Mouse (Mus musculus): ENCODE measurements around the gene Zbtb8b. TPM values are rescaled to one million over a fixed set of nuclear protein-coding genes. Genes with fewer than 3 reads are reported as not detected.
A peak's percentile ranks its signal among the peaks of the same experiment; 100 is the strongest.

Zbtb8b gene
- total and polyA plus RNA-seq, 2 experiments from 2014 or later: 9.7 to 12.9 TPM

GRCm38 (mm10) chr4:129451471-129452169, 11.0 kb upstream of the Zbtb8b start:
- no peaks in the 10 kb centered on the region for H3K27me3 ChIP-seq (ENCODE audit: insufficient read depth, low read length)
- ATAC-seq (no peak), DNase-seq (ENCODE audit: low spot score) (no peak)
- no peaks in the 10 kb centered on the region for H3K36me3 ChIP-seq (ENCODE audit: insufficient read depth, low read length)
- no peaks in the 10 kb centered on the region for H3K9me3 ChIP-seq (ENCODE audit: low read length)
- H3K27ac ChIP-seq: no peak overlapping the region
- TF ChIP-seq CTCF (IDR thresholded peaks at IDR 0.05; ENCODE audit: low read depth): no peak
- H3K4me3 ChIP-seq (ENCODE audit: low read length): no peak overlapping the region
- 81% methylated on average over 15 of the region's 15 CpGs for WGBS
- H3K4me2 ChIP-seq (ENCODE audit: low read depth, low read length): no peak overlapping the region
- H3K4me1 ChIP-seq (ENCODE audit: insufficient read depth, low read length): peaks cover 4% of the 10 kb centered on the region; the same call in 1 of the 2 replicates
- no peak overlapping the region for H3K9ac ChIP-seq (replicated peaks; ENCODE audit: low read length)

DNA sequence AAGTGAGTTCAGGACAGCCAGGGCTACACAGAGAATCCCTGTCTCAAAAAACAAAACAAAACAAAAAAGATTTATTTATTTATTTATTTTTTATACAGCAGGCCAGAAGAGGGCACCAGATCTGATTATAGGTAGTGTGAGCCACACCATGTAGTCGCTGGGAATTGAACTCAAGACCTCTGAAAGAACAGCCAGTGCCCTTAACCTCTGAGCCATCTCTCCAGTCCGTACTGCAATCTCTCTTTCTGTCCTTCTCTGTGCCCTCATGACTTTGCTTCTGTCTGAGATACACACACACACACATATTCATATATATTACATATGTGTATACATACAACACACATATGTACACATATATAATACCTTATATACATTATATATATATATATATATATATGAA, 10.2 kb upstream of the Zbtb8b start:
- Histone ChIP-seq H3K36me3 (ENCODE audit: insufficient read depth, low read length) (no peaks in the 10 kb centered on the region), H3K4me1 (ENCODE audit: insufficient read depth, low read length) (peaks cover 4% of the 10 kb centered on the region; the same call in 1 of the 2 replicates), H3K9ac (replicated peaks; ENCODE audit: low read length) (no peak overlapping the region), H3K4me2 (ENCODE audit: low read depth, low read length) (no peak overlapping the region), H3K27ac (no peak overlapping the region), H3K27me3 (ENCODE audit: insufficient read depth, low read length) (no peaks in the 10 kb centered on the region), H3K9me3 (ENCODE audit: low read length) (no peaks in the 10 kb centered on the region), H3K4me3 (ENCODE audit: low read length) (no peak overlapping the region)
- 76% methylated on average over 2 of the region's 2 CpGs for WGBS
- no peak for TF ChIP-seq CTCF (IDR thresholded peaks at IDR 0.05; ENCODE audit: low read depth)
- ATAC-seq (no peak), DNase-seq (ENCODE audit: low spot score) (no peak)

- H3K4me2 ChIP-seq (ENCODE audit: low read depth, low read length): no peak overlapping the region
- H3K9me3 ChIP-seq (ENCODE audit: low read length): no peaks in the 10 kb centered on the region
- 85% methylated on average over 6 of the region's 6 CpGs for WGBS
Observed at GRCm38 (mm10) chr4:129448713-129449112, 8.1 kb upstream of the Zbtb8b start.

DNA sequence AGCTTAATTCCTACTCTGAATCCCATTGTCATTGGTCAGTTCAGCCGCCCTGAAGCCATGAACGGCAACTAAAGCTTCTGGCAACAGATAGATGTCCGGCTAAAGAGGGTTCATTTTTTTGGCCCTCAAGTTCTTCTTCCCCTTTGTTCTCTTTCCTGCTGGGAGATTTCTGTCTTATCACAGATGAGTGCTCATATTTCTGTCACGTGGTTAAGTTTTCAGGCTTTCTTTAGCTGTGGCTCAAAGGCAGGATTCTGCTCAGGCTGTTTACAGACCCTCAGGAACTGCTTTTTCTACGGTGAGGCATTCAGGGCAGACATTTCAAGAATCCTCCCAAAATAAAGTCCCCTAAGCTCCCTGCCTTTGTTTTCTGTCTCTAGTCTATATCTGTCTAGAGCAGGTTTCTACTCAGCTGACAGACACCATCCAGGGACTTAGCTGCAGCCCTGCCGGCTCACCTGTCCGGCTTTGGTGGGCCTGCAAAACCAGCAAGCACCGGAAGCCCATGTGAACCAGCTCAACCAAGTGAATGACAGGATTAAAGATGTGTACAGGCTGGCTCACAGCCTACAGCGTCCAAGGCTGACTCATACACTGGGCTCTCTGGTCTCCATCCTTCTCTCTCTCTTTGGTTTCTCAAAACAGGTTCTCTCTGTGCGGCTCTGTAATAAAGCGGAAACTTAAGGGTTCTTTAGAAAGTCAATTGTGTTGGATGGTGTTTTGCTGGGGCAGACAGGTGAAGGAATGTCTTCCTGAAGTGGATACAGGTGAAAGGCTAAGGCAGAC, 7.3 kb upstream of the Zbtb8b start:
- H3K27me3 ChIP-seq (ENCODE audit: insufficient read depth, low read length): no peaks in the 10 kb centered on the region
- no peak overlapping the region for H3K27ac ChIP-seq
- TF ChIP-seq CTCF (IDR thresholded peaks at IDR 0.05; ENCODE audit: low read depth): no peak
- H3K9ac ChIP-seq (replicated peaks; ENCODE audit: low read length): no peak overlapping the region
- no peaks in the 10 kb centered on the region for H3K4me1 ChIP-seq (ENCODE audit: insufficient read depth, low read length)
- H3K36me3 ChIP-seq (ENCODE audit: insufficient read depth, low read length): no peaks in the 10 kb centered on the region
- no peak for DNase-seq (ENCODE audit: low spot score)
- ATAC-seq: no peak
- H3K4me3 ChIP-seq (ENCODE audit: low read length): no peak overlapping the region
- WGBS: 78% methylated on average over 11 of the region's 11 CpGs
- no peaks in the 10 kb centered on the region for H3K9me3 ChIP-seq (ENCODE audit: low read length)
- no peak overlapping the region for H3K4me2 ChIP-seq (ENCODE audit: low read depth, low read length)

More at GRCm38 (mm10) chr4:129448713-129449112, 8.1 kb upstream of the Zbtb8b start:
- H3K4me3 ChIP-seq (ENCODE audit: low read length): no peak overlapping the region
- H3K9ac ChIP-seq (replicated peaks; ENCODE audit: low read length): no peak overlapping the region
- no peaks in the 10 kb centered on the region for H3K27me3 ChIP-seq (ENCODE audit: insufficient read depth, low read length)
- ATAC-seq (no peak), DNase-seq (ENCODE audit: low spot score) (no peak)
- no peak for TF ChIP-seq CTCF (IDR thresholded peaks at IDR 0.05; ENCODE audit: low read depth)
- no peaks in the 10 kb centered on the region for H3K36me3 ChIP-seq (ENCODE audit: insufficient read depth, low read length)
- H3K27ac ChIP-seq: no peak overlapping the region
- H3K4me1 ChIP-seq (ENCODE audit: insufficient read depth, low read length): no peaks in the 10 kb centered on the region

DNA sequence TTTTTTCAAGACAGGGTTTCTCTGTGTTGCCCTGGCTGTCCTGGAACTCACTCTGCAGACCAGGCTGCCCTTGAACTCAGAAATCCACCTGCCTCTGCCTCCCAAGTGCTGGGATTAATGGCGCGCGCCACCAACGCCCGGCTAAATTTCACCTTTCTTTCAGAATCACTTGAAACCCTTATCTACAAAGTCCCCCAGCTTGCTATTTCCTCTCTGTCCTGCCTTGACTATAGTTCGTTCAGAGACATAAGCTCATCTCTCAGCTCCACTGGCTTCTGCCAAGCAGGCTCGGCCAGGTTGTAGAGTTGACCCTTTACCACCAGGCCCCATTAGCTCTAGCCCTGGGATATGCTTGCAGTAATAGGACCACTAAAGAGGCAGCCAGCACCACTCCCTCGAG, 6.7 kb upstream of the Zbtb8b start:
- ATAC-seq (no peak), DNase-seq (ENCODE audit: low spot score) (no peak)
- TF ChIP-seq CTCF (IDR thresholded peaks at IDR 0.05; ENCODE audit: low read depth): no peak
- H3K4me2 ChIP-seq (ENCODE audit: low read depth, low read length): no peak overlapping the region
- no peak overlapping the region for H3K9ac ChIP-seq (replicated peaks; ENCODE audit: low read length)
- no peaks in the 10 kb centered on the region for H3K27me3 ChIP-seq (ENCODE audit: insufficient read depth, low read length)
- no peak overlapping the region for H3K27ac ChIP-seq
- no peak overlapping the region for H3K4me3 ChIP-seq (ENCODE audit: low read length)
- H3K4me1 ChIP-seq (ENCODE audit: insufficient read depth, low read length): no peaks in the 10 kb centered on the region
- 88% methylated on average over 8 of the region's 8 CpGs for WGBS
- H3K9me3 ChIP-seq (ENCODE audit: low read length): no peaks in the 10 kb centered on the region
- H3K36me3 ChIP-seq (ENCODE audit: insufficient read depth, low read length): no peaks in the 10 kb centered on the region

DNA sequence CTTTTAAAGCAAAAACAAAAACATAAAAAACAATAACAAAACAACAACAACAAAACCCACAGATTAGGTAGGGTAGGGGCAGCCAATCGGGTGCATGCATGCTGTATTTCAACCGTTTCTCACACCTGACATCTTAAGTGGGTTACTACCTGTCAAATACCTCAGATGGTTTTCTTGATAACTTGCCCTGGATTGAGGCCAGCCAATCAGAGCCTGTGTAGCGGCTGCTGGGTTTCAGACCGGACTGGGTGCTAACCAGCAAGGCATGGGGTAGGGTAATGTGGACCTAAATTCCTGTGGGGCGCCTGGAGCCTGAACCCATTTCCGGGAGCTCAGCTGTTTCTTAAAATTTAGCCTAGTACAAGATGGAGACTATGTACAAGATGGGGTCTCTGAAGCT, 492 bp upstream of the Zbtb8b start:
- peak overlapping the region; percentile 69 for H3K4me2 ChIP-seq (ENCODE audit: low read depth, low read length)
- 33% methylated on average over 6 of the region's 6 CpGs for WGBS
- no peaks in the 10 kb centered on the region; the same call in 1 of the 2 replicates for H3K4me1 ChIP-seq (ENCODE audit: insufficient read depth, low read length)
- no peak for DNase-seq (ENCODE audit: low spot score)
- no peaks in the 10 kb centered on the region for H3K27me3 ChIP-seq (ENCODE audit: insufficient read depth, low read length)
- peak overlapping the region; percentile 64; the same call in 1 of the 2 replicates for H3K4me3 ChIP-seq (ENCODE audit: low read length)
- H3K9ac ChIP-seq (replicated peaks; ENCODE audit: low read length): no peak overlapping the region
- H3K27ac ChIP-seq: no peak overlapping the region
- TF ChIP-seq CTCF (IDR thresholded peaks at IDR 0.05; ENCODE audit: low read depth): no peak
- no peak for ATAC-seq
- H3K36me3 ChIP-seq (ENCODE audit: insufficient read depth, low read length): no peaks in the 10 kb centered on the region
- H3K9me3 ChIP-seq (ENCODE audit: low read length): no peaks in the 10 kb centered on the region

DNA sequence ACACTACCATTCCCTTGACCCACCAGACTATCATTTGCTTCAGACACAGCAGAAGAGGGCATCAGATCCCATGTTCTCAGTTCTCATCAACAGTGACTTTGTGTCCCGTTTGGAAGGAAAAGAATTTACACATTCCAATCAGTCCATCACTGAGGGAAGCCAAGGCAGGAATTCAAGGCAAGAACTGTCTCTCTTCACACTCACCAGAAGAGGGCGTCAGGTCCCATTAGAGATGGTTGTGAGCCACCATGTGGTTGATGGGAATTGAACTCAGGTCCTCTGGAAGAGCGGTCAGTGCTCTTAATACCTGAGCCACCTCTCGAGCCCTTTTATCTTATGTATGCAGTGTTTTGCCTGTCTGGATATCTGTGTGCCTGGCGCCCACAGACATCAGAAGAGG, 22.3 kb downstream of the Zbtb8b start:
- WGBS: 77% methylated on average over 5 of the region's 5 CpGs
- no peaks in the 10 kb centered on the region for H3K27me3 ChIP-seq (ENCODE audit: insufficient read depth, low read length)
- 0 out of 2 replicates have a peak, but pooled peaks have one; percentile 18 for TF ChIP-seq CTCF (IDR thresholded peaks at IDR 0.05; ENCODE audit: low read depth)
- H3K4me3 ChIP-seq (ENCODE audit: low read length): no peak overlapping the region
- no peaks in the 10 kb centered on the region for H3K4me1 ChIP-seq (ENCODE audit: insufficient read depth, low read length)
- H3K9ac ChIP-seq (replicated peaks; ENCODE audit: low read length): no peak overlapping the region
- ATAC-seq (no peak), DNase-seq (ENCODE audit: low spot score) (no peak)
- H3K9me3 ChIP-seq (ENCODE audit: low read length): no peaks in the 10 kb centered on the region
- no peaks in the 10 kb centered on the region for H3K36me3 ChIP-seq (ENCODE audit: insufficient read depth, low read length)
- no peak overlapping the region for H3K27ac ChIP-seq
- no peak overlapping the region for H3K4me2 ChIP-seq (ENCODE audit: low read depth, low read length)

Data from hindbrain, postnatal 0 days (tissue).